Mouse (Mus musculus): ENCODE measurements around the gene Twist2. TPM values are rescaled to one million over a fixed set of nuclear protein-coding genes. Genes with fewer than 3 reads are reported as not detected.

The Twist2 gene
- polyA plus RNA-seq, 1 experiment from 2014 or later: 2.6 TPM

DNA sequence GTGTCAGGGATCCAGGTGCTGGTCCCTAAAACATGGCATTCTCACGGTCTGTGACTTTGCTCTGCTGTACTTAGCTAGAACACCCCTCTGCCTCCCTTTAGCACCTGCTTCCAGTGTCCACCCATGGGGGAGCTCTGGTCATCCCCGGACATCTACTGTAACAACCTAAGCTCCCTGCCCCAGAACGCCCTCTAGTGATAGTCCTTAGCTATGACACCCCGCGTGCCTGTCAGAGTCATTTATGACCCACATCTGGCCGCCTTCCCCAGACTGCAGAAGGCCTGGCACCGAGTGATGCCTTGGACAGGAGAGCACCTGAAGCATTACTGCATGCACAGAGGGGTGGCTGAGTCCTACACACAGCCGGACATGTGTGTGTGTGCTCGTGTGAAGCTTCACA, 18.0 kb downstream of the Twist2 start:
- no peak for ATAC-seq (ENCODE audit: insufficient number of reproducible peaks, low FRiP score)
- no peak overlapping the region for H3K4me3 ChIP-seq
- no peak overlapping the region for H3K9ac ChIP-seq
- H3K4me2 ChIP-seq: no peak overlapping the region
- H3K9me3 ChIP-seq (replicated peaks): no peaks in the 10 kb centered on the region
- H3K36me3 ChIP-seq: no peaks in the 10 kb centered on the region
- peaks cover 14% of the 10 kb centered on the region for H3K4me1 ChIP-seq (replicated peaks)
- whole genome bisulfite sequencing: 57% methylated on average over 9 of the region's 9 CpGs
- H3K27ac ChIP-seq (ENCODE audit: poor library complexity, severe bottlenecking): no peak overlapping the region
- 0 out of 2 replicates have a peak, but pooled peaks cover 4% of the 10 kb centered on the region for H3K27me3 ChIP-seq (replicated peaks)

- H3K4me2 ChIP-seq: no peak overlapping the region
- no peaks in the 10 kb centered on the region for H3K9me3 ChIP-seq (replicated peaks)
- WGBS: 75% methylated on average over 10 of the region's 10 CpGs
- no peak overlapping the region for H3K27ac ChIP-seq (ENCODE audit: poor library complexity, severe bottlenecking)
- no peak overlapping the region for H3K9ac ChIP-seq
- no peaks in the 10 kb centered on the region for H3K27me3 ChIP-seq (replicated peaks)
- no peaks in the 10 kb centered on the region for H3K36me3 ChIP-seq
- H3K4me3 ChIP-seq: no peak overlapping the region
- no peak for ATAC-seq (ENCODE audit: insufficient number of reproducible peaks, low FRiP score)
- peaks cover 26% of the 10 kb centered on the region for H3K4me1 ChIP-seq (replicated peaks)
Measured at GRCm38 (mm10) chr1:91820531-91820930, 19.3 kb downstream of the Twist2 start.

GRCm38 (mm10) chr1:91822316-91822824, 21.1 kb downstream of the Twist2 start:
- no peak overlapping the region for H3K27ac ChIP-seq (ENCODE audit: poor library complexity, severe bottlenecking)
- WGBS: 87% methylated on average over 4 of the region's 4 CpGs

GRCm38 (mm10) chr1:91823530-91823929, 22.3 kb downstream of the Twist2 start:
- Histone ChIP-seq H3K27me3 (replicated peaks) (0 out of 2 replicates have a peak, but pooled peaks cover 9% of the 10 kb centered on the region), H3K36me3 (no peaks in the 10 kb centered on the region), H3K4me2 (no peak overlapping the region), H3K4me3 (no peak overlapping the region), H3K9ac (no peak overlapping the region), H3K9me3 (replicated peaks) (no peaks in the 10 kb centered on the region), H3K27ac (ENCODE audit: poor library complexity, severe bottlenecking) (peak overlapping the region; percentile 50; the same call in 1 of the 2 replicates), H3K4me1 (replicated peaks) (peaks cover 39% of the 10 kb centered on the region)
- 22% methylated on average over 3 of the region's 3 CpGs for WGBS
- ATAC-seq (ENCODE audit: insufficient number of reproducible peaks, low FRiP score): no peak

More at GRCm38 (mm10) chr1:91822316-91822824, 21.1 kb downstream of the Twist2 start:
- peaks cover 39% of the 10 kb centered on the region for H3K4me1 ChIP-seq (replicated peaks)
- H3K27me3 ChIP-seq (replicated peaks): 0 out of 2 replicates have a peak, but pooled peaks cover 5% of the 10 kb centered on the region
- no peak for ATAC-seq (ENCODE audit: insufficient number of reproducible peaks, low FRiP score)
- H3K36me3 ChIP-seq: no peaks in the 10 kb centered on the region
- H3K9me3 ChIP-seq (replicated peaks): no peaks in the 10 kb centered on the region
- H3K4me3 ChIP-seq: no peak overlapping the region
- no peak overlapping the region for H3K9ac ChIP-seq
- no peak overlapping the region for H3K4me2 ChIP-seq

DNA sequence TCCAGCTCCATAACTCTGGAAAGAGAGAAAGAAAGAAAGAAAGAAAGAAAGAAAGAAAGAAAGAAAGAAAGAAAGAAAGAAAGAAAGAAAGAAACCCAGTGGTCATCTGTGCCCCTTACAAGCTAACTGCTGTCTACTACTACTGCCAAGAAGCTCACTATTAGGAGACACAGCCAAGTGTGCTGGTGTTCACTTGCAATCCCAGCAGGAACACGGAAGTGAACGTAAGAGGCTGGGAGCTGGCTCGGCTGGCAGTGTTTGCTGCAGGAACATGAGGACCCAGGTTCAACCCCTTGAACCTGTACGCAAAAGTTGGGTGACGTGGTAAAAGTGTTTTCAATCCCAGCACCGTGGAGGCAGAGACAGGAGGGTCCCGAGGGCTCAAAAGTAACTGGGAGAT, 22.7 kb downstream of the Twist2 start:
- H3K9ac ChIP-seq: no peak overlapping the region
- 76% methylated on average over 7 of the region's 7 CpGs for WGBS
- no peak overlapping the region for H3K4me2 ChIP-seq
- no peaks in the 10 kb centered on the region for H3K36me3 ChIP-seq
- H3K27me3 ChIP-seq (replicated peaks): 0 out of 2 replicates have a peak, but pooled peaks cover 10% of the 10 kb centered on the region
- no peak overlapping the region; the same call in 1 of the 2 replicates for H3K27ac ChIP-seq (ENCODE audit: poor library complexity, severe bottlenecking)
- no peaks in the 10 kb centered on the region for H3K9me3 ChIP-seq (replicated peaks)
- H3K4me3 ChIP-seq: no peak overlapping the region
- no peak for ATAC-seq (ENCODE audit: insufficient number of reproducible peaks, low FRiP score)
- peaks cover 43% of the 10 kb centered on the region for H3K4me1 ChIP-seq (replicated peaks)

DNA sequence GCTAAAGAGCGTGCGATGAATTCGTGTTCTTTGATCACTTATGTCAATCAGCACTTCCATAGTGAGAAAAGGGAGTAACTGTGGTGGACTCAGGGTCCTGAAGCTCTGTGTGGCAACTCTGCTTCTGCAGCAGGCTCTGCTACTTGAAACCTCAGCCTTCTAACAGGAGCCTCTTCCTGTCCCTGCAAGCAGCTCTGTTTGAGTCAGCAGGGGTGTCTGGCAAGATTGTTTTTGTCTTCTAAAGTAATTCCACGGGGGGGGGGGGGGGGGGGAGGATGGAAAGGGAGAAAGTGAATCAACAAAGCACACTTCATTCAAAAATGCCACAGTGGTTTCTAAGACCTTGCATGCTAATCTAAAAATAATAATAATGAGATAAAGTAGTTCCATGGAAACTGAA, 24.0 kb downstream of the Twist2 start:
- no peak overlapping the region for H3K4me3 ChIP-seq
- peaks cover 52% of the 10 kb centered on the region for H3K4me1 ChIP-seq (replicated peaks)
- no peak overlapping the region for H3K4me2 ChIP-seq
- H3K27ac ChIP-seq (ENCODE audit: poor library complexity, severe bottlenecking): no peak overlapping the region
- H3K36me3 ChIP-seq: no peaks in the 10 kb centered on the region
- 20% methylated on average over 4 of the region's 4 CpGs for WGBS
- H3K27me3 ChIP-seq (replicated peaks): 0 out of 2 replicates have a peak, but pooled peaks cover 10% of the 10 kb centered on the region
- H3K9me3 ChIP-seq (replicated peaks): no peaks in the 10 kb centered on the region
- no peak for ATAC-seq (ENCODE audit: insufficient number of reproducible peaks, low FRiP score)
- no peak overlapping the region for H3K9ac ChIP-seq

DNA sequence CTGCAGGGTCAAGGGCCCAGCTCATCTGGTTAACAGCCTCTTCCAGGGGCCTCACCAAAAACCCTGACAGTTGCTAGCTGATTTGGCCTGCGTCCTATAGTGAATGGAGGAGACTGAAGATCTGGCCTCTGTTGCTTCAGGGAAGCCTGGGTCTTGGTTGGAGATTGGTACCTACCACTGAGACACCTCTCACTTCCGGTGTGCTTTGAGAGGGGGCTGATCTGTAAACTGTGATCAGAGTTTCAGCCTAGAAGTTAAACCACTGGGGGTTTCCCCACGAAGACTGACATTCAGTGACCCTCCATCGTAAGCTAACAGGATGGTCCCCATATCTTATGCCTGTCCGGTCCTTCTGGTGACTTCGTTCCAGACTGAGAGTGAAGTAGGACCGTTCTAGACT, 30.7 kb downstream of the Twist2 start:
- H3K4me2 ChIP-seq: no peak overlapping the region
- no peaks in the 10 kb centered on the region for H3K9me3 ChIP-seq (replicated peaks)
- H3K4me3 ChIP-seq: no peak overlapping the region
- H3K4me1 ChIP-seq (replicated peaks): peaks cover 29% of the 10 kb centered on the region
- WGBS: 83% methylated on average over 7 of the region's 7 CpGs
- 0 out of 2 replicates have a peak, but pooled peaks cover 5% of the 10 kb centered on the region for H3K27me3 ChIP-seq (replicated peaks)
- no peak overlapping the region for H3K9ac ChIP-seq
- no peaks in the 10 kb centered on the region for H3K36me3 ChIP-seq
- ATAC-seq (ENCODE audit: insufficient number of reproducible peaks, low FRiP score): no peak
- H3K27ac ChIP-seq (ENCODE audit: poor library complexity, severe bottlenecking): no peak overlapping the region

- Histone ChIP-seq H3K9ac (no peak overlapping the region), H3K4me2 (no peak overlapping the region), H3K27me3 (replicated peaks) (no peaks in the 10 kb centered on the region), H3K4me3 (no peak overlapping the region), H3K36me3 (no peaks in the 10 kb centered on the region), H3K4me1 (replicated peaks) (peaks cover 12% of the 10 kb centered on the region), H3K9me3 (replicated peaks) (peaks cover 8% of the 10 kb centered on the region), H3K27ac (ENCODE audit: poor library complexity, severe bottlenecking) (no peak overlapping the region)
- WGBS: 86% methylated on average over 6 of the region's 6 CpGs
- ATAC-seq (ENCODE audit: insufficient number of reproducible peaks, low FRiP score): no peak
Measured at GRCm38 (mm10) chr1:91839557-91839956, 38.3 kb downstream of the Twist2 start.

DNA sequence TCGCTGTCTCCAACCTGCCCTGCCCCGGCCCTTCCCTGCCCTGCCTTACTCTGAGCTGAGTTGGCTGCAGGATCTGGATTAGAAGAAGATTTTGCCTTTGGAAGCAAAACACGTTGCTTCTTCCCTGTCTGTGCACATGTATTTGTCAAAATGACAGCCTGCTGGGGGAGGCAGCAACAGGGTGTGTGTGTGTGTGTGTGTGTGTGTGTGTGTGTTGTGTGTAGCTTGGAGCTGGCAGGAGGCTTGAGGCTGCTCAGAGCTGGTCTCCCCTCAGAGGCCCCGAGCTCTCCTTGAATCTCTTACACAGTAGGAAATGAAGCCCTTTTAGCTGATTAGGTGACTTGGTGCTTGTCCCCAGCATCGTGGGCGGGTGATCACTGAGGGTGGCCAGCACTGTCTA, 38.7 kb downstream of the Twist2 start:
- Histone ChIP-seq H3K9me3 (replicated peaks) (peaks cover 8% of the 10 kb centered on the region), H3K9ac (no peak overlapping the region), H3K4me3 (no peak overlapping the region), H3K4me1 (replicated peaks) (peaks cover 16% of the 10 kb centered on the region), H3K36me3 (no peaks in the 10 kb centered on the region), H3K27me3 (replicated peaks) (no peaks in the 10 kb centered on the region), H3K4me2 (no peak overlapping the region), H3K27ac (ENCODE audit: poor library complexity, severe bottlenecking) (no peak overlapping the region)
- no peak for ATAC-seq (ENCODE audit: insufficient number of reproducible peaks, low FRiP score)
- WGBS: 69% methylated on average over 6 of the region's 6 CpGs

GRCm38 (mm10) chr1:91844236-91844635, 43.0 kb downstream of the Twist2 start:
- 68% methylated on average over 4 of the region's 4 CpGs for WGBS
- no peak overlapping the region for H3K27ac ChIP-seq (ENCODE audit: poor library complexity, severe bottlenecking)
- no peak overlapping the region for H3K9ac ChIP-seq
- peaks cover 17% of the 10 kb centered on the region for H3K4me1 ChIP-seq (replicated peaks)
- no peaks in the 10 kb centered on the region for H3K27me3 ChIP-seq (replicated peaks)
- peaks cover 8% of the 10 kb centered on the region for H3K9me3 ChIP-seq (replicated peaks)
- no peak overlapping the region for H3K4me2 ChIP-seq
- H3K36me3 ChIP-seq: no peaks in the 10 kb centered on the region
- no peak overlapping the region for H3K4me3 ChIP-seq
- ATAC-seq (ENCODE audit: insufficient number of reproducible peaks, low FRiP score): no peak

- H3K4me3 ChIP-seq: no peak overlapping the region
- peaks cover 8% of the 10 kb centered on the region for H3K9me3 ChIP-seq (replicated peaks)
- no peaks in the 10 kb centered on the region for H3K27me3 ChIP-seq (replicated peaks)
- H3K27ac ChIP-seq (ENCODE audit: poor library complexity, severe bottlenecking): no peak overlapping the region
- WGBS: 69% methylated on average over 8 of the region's 8 CpGs
- H3K4me2 ChIP-seq: no peak overlapping the region
- no peak for ATAC-seq (ENCODE audit: insufficient number of reproducible peaks, low FRiP score)
- H3K36me3 ChIP-seq: no peaks in the 10 kb centered on the region
- peaks cover 16% of the 10 kb centered on the region for H3K4me1 ChIP-seq (replicated peaks)
- H3K9ac ChIP-seq: no peak overlapping the region
Measured at GRCm38 (mm10) chr1:91844681-91845379, 43.6 kb downstream of the Twist2 start.

All from heart, embryonic 12.5 days (tissue).